Mouse (Mus musculus): ENCODE data around the gene Rptor.

GRCm38 (mm10) chr11:119897041-119897440 lies 294.3 kb downstream of the Rptor start:
- TF ChIP-seq CTCF (IDR thresholded peaks at IDR 0.05; ENCODE audit: extremely low read depth, insufficient read depth, low read length) (no peak), POLR2A (IDR thresholded peaks at IDR 0.05; ENCODE audit: extremely low read depth, insufficient read depth, low read length) (no peak)
